Mouse (Mus musculus) midbrain, embryonic 13.5 days (tissue): ENCODE measurements around the gene Gm21866. TPM values are rescaled to one million over a fixed set of nuclear protein-coding genes. Genes with fewer than 3 reads are reported as not detected.
"Not testable (repeated sequence)": the region's sequence is repeated elsewhere in the genome, so short reads cannot be mapped to it uniquely, and the experiment has no call there.

Experiments used
- ATAC-seq: fragments of 200-750 bp; cut with Nextera tagmentation; 2 replicates; pipeline ENCODE4 v1.8.0; 2017; ENCODE audit warnings: mild to moderate bottlenecking, moderate TSS enrichment, moderate library complexity
- H3K27ac ChIP-seq: fragments of 300-500 bp; sonication (generic); 2 replicates; pipeline ENCODE4 v1.5.1; 2015; ENCODE audit warnings: inconsistent platforms, mild to moderate bottlenecking, moderate library complexity
- H3K27me3 ChIP-seq: fragments of 300-500 bp; sonication (generic); 2 replicates; pipeline ENCODE4 v1.6.1; 2015; ENCODE audit warnings: mild to moderate bottlenecking, inconsistent platforms
- H3K36me3 ChIP-seq: fragments of 300-500 bp; sonication (generic); 2 replicates; pipeline ENCODE4 v1.6.1; 2015; ENCODE audit warnings: mild to moderate bottlenecking, inconsistent platforms
- H3K4me1 ChIP-seq: fragments of 300-500 bp; sonication (generic); replicated peaks from 2 replicates; pipeline ENCODE4 v1.6.1; 2015; ENCODE audit warnings: inconsistent platforms
- H3K4me2 ChIP-seq: fragments of 300-500 bp; sonication (generic); replicated peaks from 2 replicates; pipeline ENCODE4 v1.6.1; 2015; ENCODE audit warnings: moderate library complexity, mild to moderate bottlenecking, inconsistent platforms
- H3K4me3 ChIP-seq: fragments of 300-500 bp; sonication (generic); replicated peaks from 2 replicates; pipeline ENCODE4 v1.5.1; 2015; ENCODE audit warnings: mild to moderate bottlenecking, inconsistent platforms
- H3K9ac ChIP-seq: fragments of 300-500 bp; sonication (generic); replicated peaks from 2 replicates; pipeline ENCODE4 v1.6.1; 2015; ENCODE audit warnings: mild to moderate bottlenecking, inconsistent platforms
- H3K9me3 ChIP-seq: fragments of 300-500 bp; sonication (generic); 2 replicates; pipeline ENCODE4 v1.6.1; 2016; ENCODE audit warnings: mild to moderate bottlenecking, inconsistent platforms
- WGBS: fragments of 180-500 bp; shearing (Covaris S2); methylation state at CpG from one replicate; pipeline ENCODE4 v1.1.7; 2015; 5-methylcytosine and 5-hydroxymethylcytosine counted together
- polyA plus RNA-seq: library from polyadenylated mRNA; unstranded; fragments of >200 nt; fragmentation: Nextera tagmentation; extraction: Ambion mirVana; gene quantifications from 2 replicates; pipeline ENCODE4 v1.2.1, GENCODE M21; 2015

Gene Gm21866
- polyA plus RNA-seq: not detected in 2 replicates

- H3K27me3 ChIP-seq, H3K4me2 ChIP-seq, H3K4me3 ChIP-seq, H3K4me1 ChIP-seq, H3K36me3 ChIP-seq, ATAC-seq, H3K9ac ChIP-seq, H3K27ac ChIP-seq, H3K9me3 ChIP-seq: not testable (repeated sequence)
- WGBS: no CpG with 5 or more reads among the region's 3 CpGs
These were observed at the start of gene Gm21866 for GRCm38 (mm10) chrY:13465479-13465878. Gene Gm21866, minus strand, starts transcription at chrY:13465579.

GRCm38 (mm10) chrY:13493726-13494125 is 28.3 kb upstream of the Gm21866 start, which contains the start of gene Gm20773:
Gene Gm20773, plus strand, starts transcription at chrY:13494026.
- not testable (repeated sequence) for H3K4me3 ChIP-seq, H3K27me3 ChIP-seq, H3K27ac ChIP-seq, H3K9ac ChIP-seq, H3K9me3 ChIP-seq, H3K4me1 ChIP-seq, H3K4me2 ChIP-seq, H3K36me3 ChIP-seq, ATAC-seq
- no CpG with 5 or more reads among the region's 1 CpGs for WGBS

Other genes starting within 250 kb of the Gm21866 start
- not detected in 2 replicates for gene Gm21828, start 241.7 kb downstream of the Gm21866 start, polyA plus RNA-seq
- gene Gm21440, start 213.2 kb downstream of the Gm21866 start, polyA plus RNA-seq: not detected in 2 replicates
- not detected in 2 replicates for gene Gm21454, start 213.1 kb downstream of the Gm21866 start, polyA plus RNA-seq
- not detected in 2 replicates for gene Gm21725, start 116.5 kb downstream of the Gm21866 start, polyA plus RNA-seq
- not detected in 2 replicates for gene Gm20773, start 28.4 kb upstream of the Gm21866 start, polyA plus RNA-seq